Mouse (Mus musculus) kidney, adult 8-10 months (tissue): ENCODE measurements around the gene Rab17.

ENCODE experiments used
- DNase-seq, 2 experiments: peaks; one replicate each; pipeline ENCODE4 v3.0.0; 2022

Rab17 gene

DNA sequence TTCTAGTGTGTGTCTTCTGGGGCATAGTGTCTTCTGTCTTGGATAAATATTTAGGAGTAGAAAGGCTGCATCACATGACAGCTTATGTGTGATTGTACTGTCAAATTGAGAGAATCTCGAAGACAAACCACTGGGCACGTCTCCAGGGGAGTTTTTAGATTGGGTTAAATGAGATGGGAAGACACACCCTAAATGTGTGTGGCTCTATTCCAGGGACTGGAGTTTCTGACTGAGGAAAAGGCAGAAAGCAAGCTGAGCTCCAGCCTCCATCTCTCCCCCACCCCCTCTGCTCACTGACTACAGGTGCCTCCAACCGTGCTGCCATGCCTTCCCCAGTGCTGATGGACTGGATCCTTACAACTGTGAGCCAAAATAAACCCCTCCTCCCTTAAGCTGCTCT is 11.9 kb upstream of the Rab17 start:
- DNase-seq, result no peak

DNA sequence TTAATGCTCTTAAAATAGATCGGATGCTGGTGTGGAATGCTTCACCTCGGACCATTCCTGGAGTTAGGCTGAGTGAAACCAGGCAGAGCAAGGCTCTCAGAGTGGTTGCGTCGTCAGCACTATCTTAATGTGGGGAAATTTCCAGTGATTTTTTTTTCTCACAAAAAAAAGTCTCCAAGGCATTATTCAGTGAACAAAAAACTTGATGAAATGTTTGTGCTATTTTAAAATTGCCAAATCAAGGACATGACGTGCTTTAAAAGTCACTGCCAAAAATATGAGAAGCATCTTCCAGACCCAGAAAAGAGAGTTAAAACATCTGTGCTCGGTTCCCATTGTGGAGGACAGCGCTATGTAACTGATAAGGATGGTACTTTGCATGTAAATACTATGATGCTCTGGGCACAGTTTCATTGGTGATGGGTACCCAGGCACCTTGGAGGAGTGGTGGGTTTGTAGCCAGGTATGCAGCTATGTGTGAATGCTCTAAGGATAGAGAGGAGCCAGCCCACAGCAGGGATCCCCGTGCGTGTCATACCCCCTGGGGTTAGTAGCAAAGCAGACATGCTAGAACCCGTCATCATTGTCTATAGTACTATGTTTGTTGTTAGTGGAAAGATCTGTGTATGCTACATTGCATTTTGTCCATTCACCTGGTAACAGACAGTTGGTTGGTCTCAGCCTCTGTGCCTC is 11.3 kb upstream of the Rab17 start:
- DNase-seq, result peak in 1 of 2 experiments; percentile 39

DNA sequence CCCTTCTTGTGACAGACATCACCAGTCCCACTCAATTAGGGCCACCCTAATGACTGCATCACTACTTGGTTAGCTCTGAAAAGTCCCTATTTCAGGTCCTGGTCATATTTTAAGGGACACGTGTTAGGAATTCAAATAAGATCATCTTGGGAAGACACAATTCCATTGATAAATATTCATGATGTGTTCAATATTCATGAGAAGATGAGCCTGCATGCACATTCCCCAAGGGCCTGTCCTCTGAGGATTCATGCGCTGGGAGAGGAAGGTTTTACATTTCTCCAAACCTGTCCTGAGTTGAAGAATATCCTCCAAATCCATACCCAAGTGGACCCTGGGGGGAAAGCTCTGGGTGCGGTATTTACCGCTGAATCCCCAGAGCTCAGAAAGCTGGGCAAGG is 6.5 kb upstream of the Rab17 start:
- DNase-seq, result no peak

DNA sequence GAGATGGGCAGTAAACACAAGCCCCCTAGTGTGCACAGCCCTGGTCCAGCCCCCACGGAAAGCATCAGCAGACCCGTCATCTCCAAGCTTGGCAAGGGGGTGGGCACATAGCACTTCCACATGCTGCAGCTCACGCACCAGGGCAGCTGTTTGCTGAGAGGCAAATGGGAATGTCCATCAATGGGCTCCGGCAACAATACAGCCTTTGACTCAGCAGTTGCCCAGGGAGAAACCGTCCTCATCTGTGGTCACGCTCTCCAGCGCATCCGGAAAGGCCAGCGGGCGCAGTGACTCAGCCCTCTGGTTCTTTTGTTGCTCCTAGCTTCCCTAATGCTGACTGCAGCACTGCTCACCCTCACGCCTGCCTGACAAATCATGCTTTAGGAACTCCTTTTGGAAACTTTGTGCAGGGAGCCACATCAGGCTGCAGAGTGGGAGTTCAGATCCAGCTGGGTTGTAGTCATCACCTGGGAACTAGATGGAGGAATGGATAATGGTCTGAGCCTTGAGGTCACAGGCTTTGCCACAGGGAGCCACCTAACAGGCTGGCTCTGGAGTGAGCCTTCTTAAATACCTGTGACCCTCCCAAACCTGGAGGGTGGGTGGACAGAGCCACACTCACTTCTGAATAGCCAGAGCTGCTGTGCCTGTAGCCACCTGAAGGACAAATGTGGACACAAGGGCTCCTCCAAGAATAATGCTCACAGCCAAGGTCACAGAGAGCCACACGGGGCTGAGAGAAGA is 5.6 kb upstream of the Rab17 start:
- peak in 1 of 2 experiments; percentile 38 for DNase-seq

DNA sequence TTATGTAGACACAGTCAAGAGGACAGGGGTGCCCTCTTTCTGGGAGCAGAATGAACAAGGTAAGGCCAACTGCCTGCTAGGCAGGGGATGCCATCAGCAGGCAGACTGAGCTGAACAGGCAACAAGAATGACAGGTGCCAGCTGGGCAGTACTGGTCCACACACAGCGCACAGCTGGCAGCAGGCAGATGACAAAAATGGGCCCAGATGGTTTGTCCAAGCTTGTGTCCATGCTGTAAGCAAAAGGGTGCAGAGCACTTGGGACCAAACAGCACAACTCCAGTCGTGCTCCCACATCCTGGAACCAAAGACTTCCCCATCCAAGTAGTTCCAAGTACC is 4.1 kb upstream of the Rab17 start:
- no peak for DNase-seq

DNA sequence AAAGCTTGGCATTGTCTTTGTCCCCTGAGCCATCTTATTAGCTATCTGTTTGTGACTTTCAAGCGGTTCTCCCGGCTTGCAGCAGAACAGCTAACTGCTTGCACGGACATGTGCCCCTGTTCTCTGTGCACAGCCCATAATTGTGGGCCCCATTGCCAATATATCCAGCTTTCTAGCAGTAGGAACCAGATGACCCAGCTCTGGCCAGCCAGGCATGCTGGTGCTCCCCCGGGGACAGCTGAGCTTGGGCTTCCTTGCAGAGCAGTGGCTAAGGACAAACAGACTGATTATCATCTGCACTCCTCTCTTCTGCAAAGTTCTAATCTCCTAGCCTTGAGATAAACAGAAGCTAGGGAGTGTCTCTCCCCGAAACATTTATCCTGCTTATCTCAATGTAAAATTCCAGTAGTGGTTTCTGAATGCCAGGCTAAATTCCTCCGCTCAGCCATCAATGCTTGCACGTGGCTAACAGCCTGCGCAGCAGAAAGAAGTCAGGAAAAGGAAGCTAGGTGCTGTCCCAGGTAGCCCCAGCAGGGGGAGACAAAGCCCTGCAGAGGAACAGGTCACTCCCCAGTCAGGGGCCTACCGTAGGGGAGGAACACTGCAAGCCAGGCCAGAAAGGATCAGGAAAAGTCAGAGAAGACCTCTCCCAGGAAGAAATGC is 3.6 kb upstream of the Rab17 start:
- peak; percentile 89 to 97 for DNase-seq

DNA sequence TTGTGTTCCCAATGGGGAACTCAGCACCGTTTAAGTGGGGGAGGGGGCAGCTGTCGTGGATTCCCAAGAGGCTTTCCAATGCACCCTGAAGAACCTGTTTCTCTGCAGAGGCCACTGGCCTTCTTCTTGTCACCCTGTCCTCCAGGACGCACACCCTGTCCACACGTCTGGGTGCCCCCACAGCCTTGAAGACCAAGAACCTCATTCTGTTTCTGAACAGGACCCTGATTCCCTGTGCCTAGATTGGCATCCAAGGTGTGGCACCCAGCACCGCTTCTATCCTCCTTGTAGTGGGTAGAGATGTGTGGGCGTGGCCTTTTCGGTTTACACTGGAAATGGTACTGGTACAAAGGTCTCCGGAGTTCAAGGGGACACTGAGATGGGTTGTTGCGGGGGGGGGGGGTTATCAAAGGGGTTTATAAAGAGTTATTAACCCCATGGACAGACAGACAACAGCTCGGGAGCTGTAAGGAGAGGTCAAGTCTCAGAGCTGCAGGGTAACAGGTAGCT is 475 bp upstream of the Rab17 start:
- DNase-seq, result peak; percentile 21 to 39

DNA sequence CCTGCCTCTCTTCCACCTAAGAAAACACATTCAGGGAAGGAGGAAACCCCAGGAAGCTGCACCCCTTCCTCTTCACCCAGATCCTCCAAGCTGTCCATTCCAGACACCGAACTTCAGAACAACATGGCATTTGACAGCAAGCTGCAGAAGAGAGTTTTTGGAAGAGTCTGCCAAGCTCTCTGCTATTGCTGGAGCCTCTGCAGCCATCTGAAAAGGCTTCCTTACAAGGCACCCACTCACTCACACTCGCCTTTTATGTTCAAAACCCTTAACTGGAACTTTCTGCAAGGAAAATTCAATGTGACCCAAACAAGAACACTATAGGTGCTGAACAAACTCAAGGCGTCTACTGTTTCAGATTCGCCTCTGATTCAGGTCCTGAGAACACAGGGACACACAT is 812 bp downstream of the Rab17 start:
- DNase-seq, result no peak

DNA sequence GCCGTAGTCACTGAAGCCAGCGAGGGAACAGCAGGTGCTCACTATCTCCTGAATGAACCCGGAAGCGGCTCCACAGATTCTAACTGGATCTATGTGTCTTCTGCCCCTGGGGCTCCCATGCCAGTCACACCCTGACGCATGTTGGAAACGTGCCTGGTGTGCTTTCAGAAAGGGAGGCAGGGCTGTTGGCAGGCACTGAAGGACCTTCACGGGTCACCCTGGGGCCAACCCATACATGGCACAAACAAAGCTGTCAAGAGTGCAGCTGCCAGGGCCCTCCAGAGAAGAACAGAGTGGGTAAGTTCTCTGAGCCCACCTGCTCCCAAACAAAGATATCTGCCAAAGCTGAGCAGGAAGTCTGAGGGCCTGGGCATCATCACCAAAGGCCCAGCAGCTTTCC is 1.9 kb downstream of the Rab17 start:
- DNase-seq, result peak; percentile 77 to 83

DNA sequence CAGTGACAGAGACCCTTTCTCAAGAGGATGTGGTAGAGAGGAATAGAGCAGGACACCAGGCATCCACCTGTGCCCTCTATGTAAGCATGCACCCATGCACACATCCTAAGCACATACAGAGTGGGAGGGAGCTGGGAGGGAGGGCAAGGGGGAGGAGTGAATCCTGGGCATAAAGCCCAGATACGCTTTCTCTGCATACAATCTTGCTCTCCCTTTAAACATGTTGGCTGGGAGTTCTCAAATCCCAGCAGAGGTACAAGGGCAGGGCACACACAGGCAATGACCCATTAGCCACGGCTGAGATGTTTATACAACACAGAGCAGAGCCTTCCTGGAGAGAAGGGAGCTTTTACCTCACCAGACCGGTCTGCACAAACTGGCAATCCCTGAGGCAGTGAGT is 6.5 kb downstream of the Rab17 start:
- DNase-seq, result peak; percentile 24 to 71

DNA sequence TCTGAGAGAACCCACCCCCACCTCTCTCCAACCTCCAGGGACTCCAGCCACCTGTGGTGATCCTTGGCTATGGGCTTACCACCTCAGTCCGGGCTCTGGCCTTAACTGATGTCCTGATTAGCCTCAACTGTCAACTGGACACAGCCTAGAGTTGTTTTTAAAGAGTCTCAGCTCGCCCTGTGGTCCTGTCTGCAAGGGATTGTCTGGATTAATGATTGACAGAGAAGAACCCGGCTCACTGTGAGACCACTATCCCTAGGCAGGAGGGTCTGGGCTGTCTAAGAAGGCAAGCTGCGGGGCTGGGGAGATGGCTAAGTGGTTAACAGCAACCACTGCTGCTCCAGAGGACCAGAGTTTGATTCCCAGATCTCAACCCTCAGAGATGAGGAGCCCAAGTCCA is 6.9 kb downstream of the Rab17 start:
- peak in 1 of 2 experiments; percentile 20 for DNase-seq

DNA sequence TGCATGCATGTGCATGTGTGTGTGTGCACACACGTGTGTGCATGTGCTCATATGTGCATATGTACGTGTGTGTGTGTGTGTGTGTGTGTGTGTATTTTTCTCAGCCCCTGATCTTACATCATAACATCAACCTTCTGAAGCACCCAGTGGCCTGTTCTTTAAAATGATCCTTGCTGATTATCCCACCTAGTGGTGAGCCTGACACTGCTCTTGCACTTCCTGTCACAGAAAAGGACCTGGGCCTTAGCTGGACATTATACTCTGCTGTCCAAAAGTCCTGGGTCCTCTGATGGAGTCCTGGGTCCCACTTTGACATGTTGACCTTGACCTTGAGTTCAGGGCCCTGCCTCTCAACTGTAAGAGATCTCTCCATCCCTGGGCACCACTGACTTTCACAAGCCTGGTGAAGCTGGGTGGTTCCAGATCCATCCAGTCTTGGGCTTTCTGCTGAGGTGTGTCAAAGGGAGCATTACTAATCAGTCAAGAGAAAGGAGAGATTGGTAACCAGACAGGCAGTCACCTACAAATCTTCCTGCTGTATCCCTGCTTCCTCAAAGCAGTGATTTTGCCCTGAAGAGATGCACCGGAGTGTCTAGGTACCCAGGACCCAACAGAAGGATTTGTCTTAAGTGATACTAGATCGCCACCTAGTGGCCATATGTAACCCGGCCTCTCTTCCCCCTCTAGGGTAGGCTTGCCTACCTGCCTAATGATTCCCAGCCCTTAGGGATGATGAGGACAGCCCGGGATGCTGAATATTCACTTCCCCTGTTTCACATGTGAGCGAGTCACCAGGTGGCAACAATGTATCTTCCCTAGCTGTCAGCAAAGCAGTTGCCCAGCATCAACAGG is 13.0 kb downstream of the Rab17 start:
- peak; percentile 43 to 68 for DNase-seq

DNA sequence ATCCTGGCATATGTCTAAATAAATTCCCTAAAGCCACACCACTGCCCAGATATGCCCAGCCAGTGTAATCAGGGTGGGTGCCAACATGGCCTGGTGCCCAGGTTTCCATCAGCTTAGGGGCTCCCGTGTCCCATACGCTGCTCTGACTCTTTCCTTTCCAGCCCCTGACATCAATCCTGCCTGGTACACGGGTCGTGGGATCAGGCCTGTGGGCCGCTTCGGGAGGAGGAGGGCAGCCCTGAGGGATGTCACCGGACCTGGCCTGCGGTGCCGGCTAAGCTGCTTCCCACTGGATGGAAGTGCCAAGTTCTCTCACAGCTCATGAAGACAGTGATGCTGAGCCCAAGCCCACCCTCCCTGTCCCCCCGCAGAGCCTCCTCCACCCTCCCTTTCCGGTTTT is 15.8 kb downstream of the Rab17 start:
- DNase-seq, result no peak

DNA sequence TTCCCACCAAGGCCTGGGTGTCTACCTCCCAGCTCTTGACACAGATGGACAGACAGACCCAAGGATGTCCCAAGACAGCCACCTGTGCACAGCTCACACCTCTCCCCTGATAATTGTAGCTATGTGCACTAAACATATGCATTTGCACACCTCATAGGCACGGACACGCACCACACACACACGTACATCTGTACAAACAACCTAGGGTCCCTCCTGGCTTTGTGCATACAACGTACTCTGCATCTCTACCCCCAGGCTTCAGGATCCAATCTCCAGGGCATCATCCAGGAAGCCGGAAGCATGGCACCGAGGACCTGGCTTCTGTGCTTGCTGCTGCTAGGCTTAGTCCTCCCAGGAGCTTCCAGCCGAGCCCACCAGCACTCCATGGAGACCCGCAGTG is 16.7 kb downstream of the Rab17 start, which contains the start of gene Prlh:
Gene Prlh (plus strand): TSS at position 301 of the 400 bp plus-strand sequence.
- DNase-seq, result no peak

DNA sequence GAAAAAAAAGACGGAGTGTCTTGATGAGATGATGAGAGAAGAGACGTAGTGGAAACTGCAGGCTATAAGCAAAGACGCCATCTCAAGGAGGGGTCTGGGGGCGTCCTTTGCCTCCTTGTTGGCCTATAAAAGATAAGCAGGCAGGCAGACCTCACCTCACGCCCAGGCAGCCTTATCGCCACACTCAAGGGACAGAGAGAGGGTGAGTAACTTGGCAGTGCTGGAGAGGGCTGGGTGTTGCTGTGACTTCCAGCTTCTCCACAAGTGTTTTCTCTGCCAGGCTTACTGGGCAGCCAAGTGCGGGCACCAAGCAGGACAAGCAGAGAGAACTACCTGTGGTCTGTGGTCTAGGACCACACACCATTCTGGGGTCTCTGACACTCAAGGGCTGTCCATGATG is 17.8 kb downstream of the Rab17 start:
- DNase-seq, result no peak

DNA sequence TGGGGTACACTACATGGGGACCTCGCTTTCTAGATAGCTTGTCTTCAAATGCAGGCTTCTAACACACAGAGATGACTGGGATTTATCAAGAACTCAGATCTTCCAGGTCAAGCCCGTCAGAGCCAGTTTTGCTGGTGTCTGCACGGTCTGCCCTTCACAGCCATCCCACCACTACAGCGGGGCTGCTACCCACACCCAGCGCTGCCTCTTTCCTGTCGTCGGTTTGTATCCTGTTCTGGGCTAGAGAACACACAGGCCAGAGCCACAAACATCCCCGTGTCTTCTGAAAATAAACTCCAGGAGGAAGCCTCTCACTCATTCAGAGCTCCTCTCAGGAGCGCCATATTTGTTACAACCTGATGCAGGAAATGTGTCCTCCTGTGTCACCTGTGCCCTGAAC is 20.2 kb downstream of the Rab17 start:
- no peak for DNase-seq

DNA sequence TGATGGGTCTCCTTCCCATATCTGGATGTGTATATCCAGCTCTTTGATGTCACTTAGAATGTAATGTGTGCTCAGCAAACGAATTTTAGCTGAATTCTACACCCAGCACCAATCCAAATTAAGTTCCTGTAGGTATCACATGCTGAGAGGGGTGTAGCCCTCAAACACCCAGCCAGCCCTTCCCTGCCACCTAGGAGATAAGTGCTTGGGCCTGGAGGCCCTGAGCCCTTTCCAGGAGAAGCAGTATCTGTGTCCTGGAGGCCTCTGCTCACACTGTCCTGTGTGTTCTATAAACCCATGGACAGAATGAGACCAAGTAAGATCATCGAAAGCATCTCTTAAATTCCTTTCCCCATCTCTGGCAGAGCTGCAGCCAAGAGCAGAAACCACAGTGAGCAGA is 22.2 kb downstream of the Rab17 start:
- DNase-seq, result no peak

DNA sequence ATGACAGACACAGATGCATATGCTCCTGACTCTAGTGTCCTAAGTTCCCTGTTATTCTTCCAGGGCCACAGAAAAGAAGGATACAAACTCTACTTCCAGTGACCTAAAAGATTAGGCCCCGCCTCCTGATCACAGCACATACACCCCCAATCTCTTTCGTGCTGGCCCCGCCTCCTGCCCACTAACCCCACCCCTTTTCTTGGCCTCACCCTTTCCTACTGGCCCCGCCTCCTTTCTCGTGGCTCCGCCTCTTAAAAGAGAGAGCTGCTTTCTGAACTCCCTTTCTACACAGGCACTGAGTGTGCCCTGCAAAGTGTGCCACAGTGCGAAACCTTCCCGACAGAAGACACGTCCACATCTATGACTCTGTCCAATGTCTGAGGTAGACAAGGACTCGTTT is 24.3 kb downstream of the Rab17 start:
- DNase-seq, result no peak

DNA sequence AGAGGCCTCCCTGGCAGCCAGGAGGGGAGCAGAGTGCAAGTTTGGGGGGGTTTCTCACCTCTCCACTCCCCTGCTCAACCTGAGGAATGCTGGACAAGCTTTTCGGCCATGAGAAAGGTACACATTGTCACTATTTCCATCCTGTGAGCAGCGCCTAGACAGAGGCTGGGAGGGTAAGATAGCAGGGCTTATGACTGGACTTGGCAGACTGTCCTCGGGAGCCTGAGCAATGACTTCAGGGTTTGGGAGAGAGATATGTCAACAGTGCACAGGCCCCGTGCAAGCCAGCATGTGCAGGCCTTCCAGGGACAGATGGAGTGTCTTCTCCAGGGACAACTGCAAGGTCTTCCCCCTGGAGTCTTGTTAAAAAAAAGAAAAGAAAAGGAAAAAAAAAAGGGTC is 29.5 kb downstream of the Rab17 start:
- no peak for DNase-seq

DNA sequence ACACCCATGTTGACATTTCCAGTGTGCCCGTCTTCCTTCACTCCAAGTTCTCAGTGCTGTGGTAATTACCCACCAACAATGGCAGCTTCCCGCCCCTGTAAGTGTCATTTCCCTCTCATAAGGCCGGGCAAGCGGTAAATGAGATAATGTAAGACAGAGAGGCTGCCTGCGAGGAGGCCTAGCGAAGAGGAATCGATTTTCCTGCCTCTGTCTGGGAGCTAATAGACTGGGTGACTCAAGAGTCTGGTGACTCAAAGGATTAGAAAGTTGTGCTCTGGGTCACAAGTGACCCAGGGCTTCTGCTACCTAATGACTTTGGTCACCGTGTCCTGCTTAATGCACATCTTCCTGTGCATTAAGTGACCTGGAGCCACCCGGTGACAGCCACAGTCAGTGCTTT is 32.5 kb downstream of the Rab17 start:
- DNase-seq, result no peak

DNA sequence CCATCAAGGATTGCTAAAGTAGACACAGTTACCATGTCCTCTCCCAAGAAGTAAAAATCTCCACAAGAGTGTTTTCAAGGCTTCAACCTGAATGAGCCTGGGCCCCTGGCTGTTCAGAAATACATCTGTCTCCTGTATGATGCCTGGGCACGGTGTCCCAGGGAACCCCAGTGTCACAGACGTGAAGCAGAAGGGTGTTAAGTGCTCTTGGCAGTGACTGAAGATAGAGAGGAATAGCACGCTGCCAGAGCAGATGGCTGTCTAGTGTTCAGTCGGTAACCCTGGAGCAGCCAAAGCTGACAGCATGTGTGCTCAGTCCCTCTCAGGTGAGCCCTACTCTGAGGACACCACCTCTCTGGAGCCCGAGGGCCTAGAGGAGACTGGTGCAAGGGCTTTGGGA is 36.5 kb downstream of the Rab17 start:
- no peak for DNase-seq

DNA sequence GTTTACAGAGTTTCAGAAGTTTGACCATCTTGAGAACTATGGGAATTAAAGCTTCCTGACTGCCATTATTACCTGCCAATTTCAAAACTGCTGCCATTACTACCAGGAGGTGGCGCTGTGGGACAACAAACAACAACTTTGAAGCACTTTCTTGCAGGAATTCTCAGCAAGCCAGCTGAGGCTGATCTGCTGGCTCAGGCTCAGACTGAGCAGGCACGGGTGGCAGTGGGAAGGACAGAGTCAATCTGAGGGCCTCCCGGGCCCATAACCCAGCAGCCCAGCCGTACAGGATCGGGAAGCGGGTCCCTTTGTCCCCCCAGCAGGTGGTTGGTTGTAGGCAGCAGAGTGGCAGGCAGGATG is 40.9 kb downstream of the Rab17 start:
- DNase-seq, result peak; percentile 83 to 92

DNA sequence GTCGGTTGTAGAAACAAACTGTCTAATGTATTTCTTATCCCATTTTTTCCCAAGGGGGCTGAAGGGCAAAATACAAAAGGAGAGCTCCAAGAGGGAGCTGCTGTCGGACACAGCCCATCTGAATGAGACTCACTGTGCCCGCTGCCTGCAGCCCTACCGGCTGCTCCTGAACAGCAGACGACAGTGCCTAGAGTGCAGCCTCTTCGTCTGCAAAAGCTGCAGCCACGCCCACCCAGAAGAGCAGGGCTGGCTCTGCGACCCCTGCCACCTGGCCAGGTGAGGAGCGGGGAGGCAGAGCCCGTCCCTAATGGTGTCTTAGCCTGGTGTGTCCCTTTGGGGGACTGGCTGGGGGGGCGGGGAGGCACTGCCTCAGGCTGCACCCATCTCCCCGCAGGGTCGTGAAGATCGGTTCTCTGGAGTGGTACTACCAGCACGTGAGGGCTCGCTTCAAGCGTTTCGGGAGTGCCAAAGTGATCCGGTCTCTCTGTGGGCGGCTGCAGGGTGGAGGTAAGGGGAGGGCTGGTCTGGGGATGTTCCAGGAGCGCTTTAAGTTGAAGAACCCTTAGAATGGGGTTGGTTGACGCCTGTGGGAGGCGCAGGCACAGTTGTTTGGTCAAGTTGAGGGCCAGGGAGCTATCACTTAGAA is 41.4 kb downstream of the Rab17 start:
- DNase-seq, result no peak
